In genomic region chr9:46558481-46558880, GRCm38 (mm10) we compare ENCODE assay signal across 24 mouse cellular contexts.
A peak's percentile ranks its signal among the peaks of the same experiment; 100 is the strongest.
DNase-seq lines count a peak whose midpoint lies in the region; ATAC-seq and TF ChIP-seq lines count a peak whose summit lies in the region.
"Had no signal": no experiment of that assay in that cellular context is flagged by ENCODE, and none has a peak within 500 bp of the region (broad histone marks: within the 10 kb centered on the region; RNA-seq: fewer than 3 reads in every experiment).

No protein-coding gene starts in this region.

- H3K4me1 ChIP-seq in heart, embryonic 11.5 days (ENCODE audit: control insufficient read depth, insufficient read depth, low read length), result no peaks in the 10 kb centered on the region
- peaks cover 4% of the 10 kb centered on the region for H3K4me1 ChIP-seq in midbrain, postnatal 0 days (ENCODE audit: insufficient read depth, low read length)
- peaks cover 16% of the 10 kb centered on the region for H3K4me1 ChIP-seq in midbrain, embryonic 14.5 days (ENCODE audit: control insufficient read depth, insufficient read depth, low read length)
- H3K4me1 ChIP-seq: embryonic facial prominence, embryonic 15.5 days had no signal

- no peak overlapping the region for H3K9ac ChIP-seq in heart, embryonic 11.5 days (ENCODE audit: low read depth, low read length)
- H3K9ac ChIP-seq in midbrain, postnatal 0 days (replicated peaks; ENCODE audit: low read length, poor library complexity, severe bottlenecking), result no peak overlapping the region
- no peak overlapping the region for H3K9ac ChIP-seq in midbrain, embryonic 14.5 days (replicated peaks; ENCODE audit: low read length)
- H3K9ac ChIP-seq: embryonic facial prominence, embryonic 15.5 days; heart, embryonic 15.5 days; hindbrain, embryonic 14.5 days had no signal

- peak; percentile 36 for TF ChIP-seq CTCF in midbrain, postnatal 0 days (IDR thresholded peaks at IDR 0.05)

- H3K36me3 ChIP-seq in heart, embryonic 11.5 days (ENCODE audit: control insufficient read depth, insufficient read depth, low read length), result no peaks in the 10 kb centered on the region
- no peaks in the 10 kb centered on the region for H3K36me3 ChIP-seq in midbrain, postnatal 0 days (ENCODE audit: insufficient read depth, low read length)
- no peaks in the 10 kb centered on the region for H3K36me3 ChIP-seq in midbrain, embryonic 14.5 days (ENCODE audit: control insufficient read depth, insufficient read depth, low read length)
- H3K36me3 ChIP-seq: embryonic facial prominence, embryonic 15.5 days; forebrain, embryonic 10.5 days; heart, embryonic 10.5 days; heart, embryonic 15.5 days had no signal

- peak; percentile 36 for DNase-seq in heart, adult 11 months
- peak; percentile 51 for DNase-seq in midbrain, postnatal 0 days (ENCODE audit: low spot score)
- no peak for DNase-seq in midbrain, embryonic 14.5 days
- peak; percentile 38 for DNase-seq in cerebellum, adult 9-11 months
- peak; percentile 8 to 16 for DNase-seq in cerebellum, postnatal 36 days
- no peak for DNase-seq in adrenal gland, postnatal 36 days
- no peak for DNase-seq in embryo, embryonic 11 days
- DNase-seq: adrenal gland, postnatal 14 days; gastrocnemius, adult 2 months; gastrocnemius, postnatal 36 days; heart, adult 18-20 months; heart, postnatal 14 days; kidney, adult 2 months had no signal

- H3K4me3 ChIP-seq in heart, embryonic 11.5 days (ENCODE audit: low read depth, low read length), result no peak overlapping the region
- no peak overlapping the region for H3K4me3 ChIP-seq in midbrain, postnatal 0 days (ENCODE audit: low read depth, low read length)
- H3K4me3 ChIP-seq in midbrain, embryonic 14.5 days (replicated peaks; ENCODE audit: low read depth, low read length), result no peak overlapping the region
- H3K4me3 ChIP-seq: embryonic facial prominence, embryonic 15.5 days; erythroblast, embryonic 14.5 days; forebrain, embryonic 10.5 days; gastrocnemius, adult 2 months; heart, embryonic 10.5 days; heart, embryonic 15.5 days had no signal

- H3K9me3 ChIP-seq in heart, embryonic 11.5 days (replicated peaks; ENCODE audit: control insufficient read depth, low read length), result peaks cover 6% of the 10 kb centered on the region; the same call in 1 of the 2 replicates
- H3K9me3 ChIP-seq in midbrain, postnatal 0 days (ENCODE audit: low read length), result no peaks in the 10 kb centered on the region
- peaks cover 3% of the 10 kb centered on the region; the same call in 1 of the 2 replicates for H3K9me3 ChIP-seq in midbrain, embryonic 14.5 days (ENCODE audit: control insufficient read depth, low read length)
- H3K9me3 ChIP-seq: embryonic facial prominence, embryonic 15.5 days; heart, embryonic 10.5 days had no signal

- 83% methylated on average over 5 of the region's 5 CpGs for WGBS in heart, embryonic 11.5 days (ENCODE audit: insufficient replicate concordance)
- WGBS in midbrain, postnatal 0 days, result 68% methylated on average over 5 of the region's 5 CpGs
- 71% methylated on average over 5 of the region's 5 CpGs for WGBS in midbrain, embryonic 14.5 days

- no peak overlapping the region for H3K4me2 ChIP-seq in heart, embryonic 11.5 days
- H3K4me2 ChIP-seq in midbrain, postnatal 0 days (ENCODE audit: low read depth, low read length, poor library complexity, severe bottlenecking), result no peak overlapping the region
- no peak overlapping the region for H3K4me2 ChIP-seq in midbrain, embryonic 14.5 days (ENCODE audit: low read length)
- H3K4me2 ChIP-seq: embryonic facial prominence, embryonic 15.5 days; heart, embryonic 15.5 days; hindbrain, embryonic 14.5 days had no signal

- ATAC-seq in heart, embryonic 11.5 days (replicated peaks; ENCODE audit: insufficient number of reproducible peaks, low FRiP score, low TSS enrichment), result no peak
- no peak for ATAC-seq in midbrain, postnatal 0 days (ENCODE audit: low FRiP score)
- no peak for ATAC-seq in midbrain, embryonic 14.5 days (ENCODE audit: low FRiP score, low TSS enrichment)
- ATAC-seq: activated CD4-positive, CD25-positive, alpha-beta regulatory T cell, adult 4 months; forebrain, embryonic 14.5 days; intestine, embryonic 16.5 days; Patski had no signal

- H3K27ac ChIP-seq in heart, embryonic 11.5 days (ENCODE audit: low read depth, low read length), result no peak overlapping the region
- no peak overlapping the region for H3K27ac ChIP-seq in midbrain, postnatal 0 days (ENCODE audit: low read depth, low read length)
- H3K27ac ChIP-seq in midbrain, embryonic 14.5 days (replicated peaks; ENCODE audit: low read depth, low read length), result no peak overlapping the region
- H3K27ac ChIP-seq: embryonic facial prominence, embryonic 15.5 days; forebrain, embryonic 10.5 days; gastrocnemius, adult 2 months; heart, embryonic 10.5 days; heart, embryonic 15.5 days; hindbrain, embryonic 14.5 days had no signal

- peaks cover 2% of the 10 kb centered on the region for H3K27me3 ChIP-seq in heart, embryonic 11.5 days (ENCODE audit: control insufficient read depth, insufficient read depth, low read length)
- no peaks in the 10 kb centered on the region for H3K27me3 ChIP-seq in midbrain, postnatal 0 days (ENCODE audit: insufficient read depth, low read length)
- H3K27me3 ChIP-seq in midbrain, embryonic 14.5 days (ENCODE audit: control insufficient read depth, insufficient read depth, low read length), result no peaks in the 10 kb centered on the region; the same call in 1 of the 2 replicates
- H3K27me3 ChIP-seq: embryonic facial prominence, embryonic 15.5 days had no signal

Comparison
In these comparisons a context has a peak if more than half of its experiments do, and no peak if none do; other contexts are left out.
1. DNase-seq: peak in heart, adult 11 months (single experiment), midbrain, postnatal 0 days (single experiment), cerebellum, adult 9-11 months (single experiment) and cerebellum, postnatal 36 days (2 of 2); none in midbrain, embryonic 14.5 days (single experiment), adrenal gland, postnatal 36 days (0 of 2) and embryo, embryonic 11 days (single experiment).